Mouse (Mus musculus): Measurements from ENCODE around the gene Palm2.

GRCm38 (mm10) chr4:57728611-57729183 lies 294.6 kb downstream of the Palm2 start:
- no peak for TF ChIP-seq CTCF (IDR thresholded peaks at IDR 0.05; ENCODE audit: low read depth, low read length)
- TF ChIP-seq POLR2A (IDR thresholded peaks at IDR 0.05; ENCODE audit: borderline replicate concordance, low read depth, low read length), result no peak
